Mouse (Mus musculus) heart, embryonic 14.5 days (tissue): ENCODE data around the gene Pnpla2. TPM values are rescaled to one million over a fixed set of nuclear protein-coding genes. Genes with fewer than 3 reads are reported as not detected.

ENCODE experiments used
- ATAC-seq: fragments of 200-750 bp; cut with Nextera tagmentation; 2 replicates; pipeline ENCODE4 v1.8.0; 2017; ENCODE audit warnings: low read depth, moderate TSS enrichment; ENCODE audit not compliant: insufficient number of reproducible peaks, insufficient read depth, low FRiP score
- H3K27ac ChIP-seq, 2 experiments: fragments of 200-500 bp in 1 of 2; fragments of 300-500 bp in 1 of 2; sonication (generic) in 1 of 2; replicated peaks in 1 of 2; 2 replicates each; pipeline ENCODE4 v1.5.1; 2012 to 2014; ENCODE audit warnings: low read depth in 2 of 2, low read length in 2 of 2, control low read depth in 1 of 2, mild to moderate bottlenecking in 1 of 2, mixed read lengths in 1 of 2; ENCODE audit not compliant: control insufficient read depth in 1 of 2, insufficient read depth in 1 of 2
- H3K27me3 ChIP-seq: fragments of 300-500 bp; sonication (generic); 2 replicates; pipeline ENCODE4 v1.6.1; 2014; ENCODE audit warnings: mild to moderate bottlenecking, low read length, control low read depth; ENCODE audit not compliant: control insufficient read depth, insufficient read depth
- H3K36me3 ChIP-seq: fragments of 300-500 bp; sonication (generic); 2 replicates; pipeline ENCODE4 v1.6.1; 2014; ENCODE audit warnings: mild to moderate bottlenecking, control low read depth, low read length, mixed read lengths; ENCODE audit not compliant: control insufficient read depth, insufficient read depth
- H3K4me1 ChIP-seq, 2 experiments: fragments of 200-500 bp in 1 of 2; fragments of 300-500 bp in 1 of 2; sonication (generic) in 1 of 2; 2 replicates each; pipeline ENCODE4 v1.6.1; 2012 to 2014; ENCODE audit warnings: low read length in 2 of 2, control low read depth in 1 of 2, mixed read lengths in 1 of 2; ENCODE audit not compliant: control insufficient read depth in 2 of 2, insufficient read depth in 2 of 2
- H3K4me2 ChIP-seq: fragments of 300-500 bp; sonication (generic); 2 replicates; pipeline ENCODE4 v1.6.1; 2014; ENCODE audit warnings: mild to moderate bottlenecking, low read length
- H3K4me3 ChIP-seq, 2 experiments: fragments of 200-500 bp in 1 of 2; fragments of 300-500 bp in 1 of 2; sonication (generic) in 1 of 2; 2 replicates each; pipeline ENCODE4 v1.5.1; 2012 to 2014; ENCODE audit warnings: low read length in 2 of 2, mild to moderate bottlenecking in 2 of 2, control low read depth in 1 of 2, low read depth in 1 of 2, moderate library complexity in 1 of 2; ENCODE audit not compliant: control insufficient read depth in 1 of 2, insufficient read depth in 1 of 2
- H3K9ac ChIP-seq: fragments of 300-500 bp; sonication (generic); 2 replicates; pipeline ENCODE4 v1.6.1; 2014; ENCODE audit warnings: mild to moderate bottlenecking, low read length
- H3K9me3 ChIP-seq: fragments of 300-500 bp; sonication (generic); 2 replicates; pipeline ENCODE4 v1.6.1; 2016; ENCODE audit warnings: low read length, control low read depth; ENCODE audit not compliant: control insufficient read depth
- WGBS: fragments of 180-500 bp; shearing (Covaris S2); extraction: QIAGEN DNeasy Blood & Tissue Kit; methylation state at CpG from one replicate; pipeline ENCODE4 v1.1.7; 2014; 5-methylcytosine and 5-hydroxymethylcytosine counted together
- polyA plus RNA-seq: library from polyadenylated mRNA; unstranded; fragments of >200 nt; fragmentation: Nextera tagmentation; extraction: Ambion mirVana; gene quantifications from 2 replicates; pipeline ENCODE4 v1.2.1, GENCODE M21; 2014

The Pnpla2 gene
- polyA plus RNA-seq, 1 experiment from 2014 or later: 49.0 TPM

DNA sequence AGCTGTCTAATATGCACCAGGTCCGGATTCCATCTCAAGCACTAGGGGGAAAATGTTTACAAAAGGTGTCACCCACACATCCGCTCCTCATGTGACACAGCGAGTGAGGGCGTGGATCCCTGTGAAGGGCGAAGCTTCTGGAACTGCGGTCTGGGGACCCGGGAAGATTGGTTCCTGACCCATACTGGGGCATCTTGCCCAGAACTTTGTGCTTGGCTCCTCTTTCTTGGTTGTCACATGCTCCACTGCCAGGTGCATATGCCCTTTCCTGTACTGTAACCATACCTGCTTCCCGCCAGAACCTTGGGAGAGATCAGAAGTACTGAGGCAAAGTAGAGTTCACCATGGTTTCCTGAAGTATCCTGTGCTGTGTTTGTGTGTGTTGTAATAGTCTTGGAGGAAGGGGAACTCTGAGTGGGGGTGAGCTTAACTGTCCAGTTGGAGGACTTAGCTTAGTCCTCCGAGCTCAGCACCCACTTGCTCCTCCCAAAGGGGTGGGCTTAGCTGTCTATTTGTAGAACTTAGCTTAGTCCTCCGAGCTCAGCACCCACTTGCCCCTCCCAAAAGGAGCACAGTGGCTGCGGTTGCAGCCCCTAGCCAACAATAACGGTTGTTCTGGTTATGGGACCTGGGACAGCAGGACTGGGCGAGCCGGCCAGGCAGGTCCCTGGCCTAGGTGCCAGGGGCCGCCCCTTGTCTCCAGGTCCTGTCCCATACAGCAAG lies 5.6 kb downstream of the Pnpla2 start, which contains the start of gene Cracr2b:
Cracr2b (plus strand) TSS at position 704 of the 723 bp plus-strand sequence.
- 73% methylated on average over 15 of the region's 15 CpGs for WGBS
- H3K4me2 ChIP-seq: peak within 1 kb of the TSS; percentile 97
- H3K9me3 ChIP-seq: no peaks in the 10 kb centered on the region
- peak within 1 kb of the TSS; percentile 57 to 61 for H3K4me3 ChIP-seq
- H3K27ac ChIP-seq: peak within 1 kb of the TSS in 1 of 2 experiments; percentile 44; a peak in 2 of 4 replicates
- H3K4me1 ChIP-seq: peaks cover 21 to 42% of the 10 kb centered on the region in 2 experiments; a peak in 3 of 4 replicates
- peaks cover 30% of the 10 kb centered on the region for H3K27me3 ChIP-seq
- H3K9ac ChIP-seq: peak within 1 kb of the TSS; percentile 77
- peaks cover 25% of the 10 kb centered on the region for H3K36me3 ChIP-seq
- no peak for ATAC-seq

DNA sequence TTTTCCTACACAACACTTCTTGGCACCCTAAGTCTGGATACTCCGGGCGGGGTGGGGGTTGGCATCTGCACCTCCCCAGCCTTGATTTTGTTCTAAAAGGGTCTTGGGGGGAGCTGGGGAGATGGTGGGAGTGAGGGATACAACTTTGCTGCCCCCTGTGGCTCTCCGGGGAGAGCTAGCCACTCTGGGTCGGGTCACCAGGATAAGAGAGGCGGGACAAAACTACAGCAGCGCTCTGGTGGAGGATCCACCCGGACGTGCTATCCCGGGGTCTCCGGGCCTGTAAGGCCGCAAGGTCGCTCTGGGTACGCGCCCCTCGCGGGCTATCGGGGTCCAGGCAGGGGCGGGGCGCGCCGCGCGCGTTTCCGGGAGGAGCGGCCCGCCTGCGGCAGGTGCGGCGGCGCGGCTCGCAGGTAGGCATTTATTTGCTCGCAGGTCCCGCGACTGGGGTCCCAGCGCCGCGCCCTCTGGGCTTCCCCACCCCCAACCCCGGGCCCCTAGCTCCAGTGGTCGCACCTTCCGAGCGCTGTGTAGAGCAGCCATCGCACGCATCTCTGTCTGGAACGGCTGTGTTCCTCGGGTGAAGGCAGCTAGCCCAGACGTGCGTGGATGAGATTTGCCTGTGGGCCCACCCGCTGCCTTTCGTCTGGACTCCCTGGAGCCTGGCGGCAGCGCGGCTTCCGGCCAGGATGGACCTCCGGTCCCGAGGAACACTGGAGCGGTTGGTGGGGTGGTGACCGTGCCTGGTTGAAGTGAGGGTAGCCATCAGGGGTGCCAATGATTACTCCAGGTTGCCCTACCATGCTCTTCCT lies 6.7 kb downstream of the Pnpla2 start:
- Histone ChIP-seq H3K4me3 (peak overlapping the region; percentile 57 to 61), H3K4me1 (peaks cover 19 to 38% of the 10 kb centered on the region in 2 experiments; a peak in 3 of 4 replicates), H3K27ac (peak overlapping the region in 1 of 2 experiments; percentile 44; a peak in 2 of 4 replicates), H3K27me3 (peaks cover 30% of the 10 kb centered on the region), H3K36me3 (peaks cover 25% of the 10 kb centered on the region), H3K9ac (peak overlapping the region; percentile 77), H3K9me3 (no peaks in the 10 kb centered on the region), H3K4me2 (peak overlapping the region; percentile 97)
- no peak for ATAC-seq
- WGBS: 1% methylated on average over 58 of the region's 59 CpGs

- 17% methylated on average over 5 of the region's 5 CpGs for WGBS
- Histone ChIP-seq H3K27ac (no peak overlapping the region), H3K27me3 (peaks cover 30% of the 10 kb centered on the region)
These were observed 7.4 kb downstream of the Pnpla2 start for GRCm38 (mm10) chr7:141462333-141462821.

DNA sequence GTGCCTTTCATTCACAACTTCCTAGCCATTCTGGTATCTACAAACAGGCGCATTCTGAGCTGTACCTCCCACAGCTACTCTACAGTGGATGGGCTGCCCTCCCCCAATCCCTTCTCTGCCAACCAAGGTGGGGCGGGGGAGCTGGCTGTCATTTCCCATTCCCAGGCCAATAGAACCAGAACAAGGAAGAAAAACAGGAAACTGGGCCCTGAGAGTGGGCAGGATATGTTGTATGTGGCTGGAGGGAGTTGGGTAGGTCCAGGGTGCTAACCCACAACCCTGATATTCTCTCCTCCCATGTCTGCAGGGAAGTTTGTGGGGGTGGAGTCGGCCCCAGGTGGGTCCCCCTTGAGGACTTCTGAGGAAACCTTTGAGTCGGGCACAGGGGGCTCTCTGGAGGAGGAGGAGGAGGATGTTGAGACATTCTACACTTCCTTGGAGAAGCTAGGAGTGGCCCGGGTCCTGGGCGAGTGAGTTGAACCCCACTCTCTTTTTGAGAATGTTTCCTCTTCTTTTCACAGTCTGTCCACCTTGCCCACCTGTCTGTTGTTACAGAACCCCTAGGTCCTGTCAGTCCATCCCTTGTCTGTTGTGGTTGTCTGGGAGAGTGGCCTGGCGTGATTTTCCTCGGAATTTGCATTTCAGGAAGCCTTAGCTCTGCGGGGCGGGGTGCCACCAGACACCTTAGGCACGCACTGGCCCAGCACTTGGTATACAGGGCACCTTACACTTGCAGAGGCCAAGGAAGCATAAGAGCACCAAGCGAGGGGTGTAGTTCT lies 9.0 kb downstream of the Pnpla2 start:
- H3K9ac ChIP-seq: peak overlapping the region; percentile 65; the same call in 1 of the 2 replicates
- no peaks in the 10 kb centered on the region for H3K9me3 ChIP-seq
- peaks cover 13% of the 10 kb centered on the region for H3K36me3 ChIP-seq
- 31% methylated on average over 12 of the region's 12 CpGs for WGBS
- H3K27me3 ChIP-seq: peaks cover 30% of the 10 kb centered on the region
- H3K4me3 ChIP-seq: peak overlapping the region; percentile 7 to 25
- peak overlapping the region; percentile 64 for H3K4me2 ChIP-seq
- peak; percentile 0; the same call in 1 of the 2 replicates for ATAC-seq
- H3K27ac ChIP-seq: peak overlapping the region; percentile 45 to 73
- H3K4me1 ChIP-seq: peaks cover 31 to 50% of the 10 kb centered on the region in 2 experiments

More at GRCm38 (mm10) chr7:141462333-141462821, 7.4 kb downstream of the Pnpla2 start:
- no peak for ATAC-seq
- Histone ChIP-seq H3K9ac (peak overlapping the region; percentile 77), H3K36me3 (peaks cover 23% of the 10 kb centered on the region), H3K4me3 (peak overlapping the region; percentile 57 to 61), H3K4me2 (peak overlapping the region; percentile 97), H3K9me3 (no peaks in the 10 kb centered on the region), H3K4me1 (peaks cover 22 to 42% of the 10 kb centered on the region in 2 experiments; a peak in 3 of 4 replicates)

- H3K4me1 ChIP-seq: peaks cover 38 to 57% of the 10 kb centered on the region in 2 experiments
- peak overlapping the region; percentile 7 to 25 for H3K4me3 ChIP-seq
- H3K27me3 ChIP-seq: peaks cover 30% of the 10 kb centered on the region
- no peaks in the 10 kb centered on the region for H3K9me3 ChIP-seq
- H3K9ac ChIP-seq: peak overlapping the region; percentile 65
- 9% methylated on average over 38 of the region's 38 CpGs for WGBS
- ATAC-seq: no peak
- H3K36me3 ChIP-seq: peaks cover 11% of the 10 kb centered on the region
- H3K4me2 ChIP-seq: peak overlapping the region; percentile 64
- H3K27ac ChIP-seq: peak overlapping the region; percentile 11 to 73; a peak in 2 of 4 replicates
These were observed 9.7 kb downstream of the Pnpla2 start for GRCm38 (mm10) chr7:141464603-141465201.

DNA sequence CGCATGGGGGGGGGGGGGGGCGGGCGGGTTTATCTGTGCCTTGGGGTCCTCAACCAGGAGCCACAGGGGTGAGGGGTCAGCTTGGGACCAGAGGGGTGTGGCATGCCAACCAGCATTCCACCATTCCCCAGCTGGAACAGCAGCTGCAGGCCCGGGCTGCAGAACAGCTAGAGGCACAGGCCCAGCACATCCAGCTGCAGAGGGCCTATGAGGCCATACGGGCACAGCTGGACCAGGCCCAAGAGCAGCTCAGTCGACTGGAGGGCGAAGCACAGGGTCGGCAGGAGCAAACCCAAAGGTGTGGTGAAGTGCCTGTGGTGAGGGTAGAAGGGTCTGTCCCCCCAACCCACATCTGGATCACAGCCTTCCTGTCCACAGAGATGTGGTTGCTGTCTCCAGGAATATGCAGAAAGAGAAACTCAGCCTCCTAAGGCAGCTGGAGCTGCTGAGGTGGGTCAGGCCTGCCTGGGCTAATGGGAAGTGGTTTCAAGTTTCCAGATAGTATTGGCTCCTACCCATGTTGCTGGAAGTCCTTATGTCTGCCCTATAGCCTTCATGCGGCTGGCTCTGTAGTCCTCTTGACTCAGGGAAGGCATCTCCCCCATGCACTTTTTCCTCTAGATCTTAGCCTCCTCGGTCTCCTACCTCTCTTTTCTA lies 10.5 kb downstream of the Pnpla2 start:
- Histone ChIP-seq H3K4me1 (peaks cover 41 to 61% of the 10 kb centered on the region in 2 experiments), H3K36me3 (peaks cover 13% of the 10 kb centered on the region), H3K4me2 (peak overlapping the region; percentile 64), H3K4me3 (peak overlapping the region in 1 of 2 experiments; percentile 25; a peak in 1 of 4 replicates), H3K27ac (peak overlapping the region; percentile 10 to 33; a peak in 2 of 4 replicates), H3K27me3 (peaks cover 30% of the 10 kb centered on the region), H3K9ac (peak overlapping the region; percentile 65; the same call in 1 of the 2 replicates), H3K9me3 (no peaks in the 10 kb centered on the region)
- ATAC-seq: no peak
- 60% methylated on average over 7 of the region's 10 CpGs for WGBS
